Mouse (Mus musculus): Measurements from ENCODE around the gene Slc25a21. TPM values are rescaled to one million over a fixed set of nuclear protein-coding genes. Genes with fewer than 3 reads are reported as not detected.

Gene Slc25a21
- polyA plus RNA-seq, 1 experiment = not detected

DNA sequence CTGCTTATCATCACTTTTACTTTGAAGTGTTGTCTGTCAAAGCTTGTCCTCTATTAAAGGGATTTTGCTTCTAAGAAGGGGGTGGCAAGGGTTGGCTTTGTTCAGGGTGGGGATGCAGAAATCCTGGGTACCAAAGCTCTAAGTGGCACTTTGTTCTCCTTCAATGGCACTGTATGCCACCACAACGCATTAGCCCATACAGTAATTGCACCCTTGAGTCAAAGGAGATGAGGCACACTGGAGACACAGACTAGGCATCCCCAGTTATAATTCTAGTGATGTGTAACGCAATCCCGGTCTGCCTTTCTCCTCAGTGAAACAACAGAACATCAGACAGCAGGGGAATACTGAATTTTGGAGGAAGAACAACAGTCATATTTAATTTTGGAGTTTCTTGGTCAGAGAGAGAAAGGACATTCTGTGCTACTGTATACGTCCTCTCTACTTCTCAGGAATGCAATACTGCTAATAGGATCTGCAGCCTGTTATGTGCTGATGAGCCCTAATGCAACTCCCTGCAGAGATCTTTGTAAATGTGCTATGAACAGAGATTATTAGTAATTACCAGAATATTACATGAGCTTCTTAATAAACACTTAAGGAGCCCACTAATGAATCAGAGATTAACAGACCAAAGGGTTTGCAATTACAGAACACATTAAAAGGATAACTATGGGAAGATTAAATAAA is 333.3 kb downstream of the Slc25a21 start:
- Histone ChIP-seq H3K27ac (ENCODE audit: insufficient read depth, low read depth, low read length) (no peak overlapping the region), H3K4me1 (ENCODE audit: control insufficient read depth, insufficient read depth, low read length) (no peaks in the 10 kb centered on the region), H3K4me3 (ENCODE audit: insufficient read depth, low read length) (no peak overlapping the region)
- TF ChIP-seq CTCF (IDR thresholded peaks at IDR 0.05; ENCODE audit: low read depth, low read length) = no peak
- no peak for TF ChIP-seq POLR2A (IDR thresholded peaks at IDR 0.05; ENCODE audit: borderline replicate concordance, low read depth, low read length)

DNA sequence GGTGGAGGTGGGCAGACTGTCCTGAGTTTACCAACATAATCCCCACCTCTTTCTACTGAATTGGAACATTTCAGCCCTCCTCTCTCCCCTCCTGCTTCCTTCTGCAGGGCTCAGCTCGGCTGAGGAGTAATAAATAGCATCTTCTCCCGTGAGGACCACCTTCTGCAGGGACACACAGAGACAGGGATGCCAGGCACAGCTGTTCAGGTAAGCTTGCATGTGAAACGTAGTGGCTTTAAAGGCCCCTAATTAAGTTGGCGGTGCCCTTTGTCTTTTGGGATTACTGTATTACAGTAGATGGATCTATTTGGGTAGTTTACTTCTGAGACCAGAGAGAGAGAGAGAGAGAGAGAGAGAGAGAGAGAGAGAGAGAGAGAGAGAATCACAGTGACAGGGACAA is 344.6 kb downstream of the Slc25a21 start:
- no peak for TF ChIP-seq POLR2A (IDR thresholded peaks at IDR 0.05; ENCODE audit: borderline replicate concordance, low read depth, low read length)
- TF ChIP-seq CTCF (IDR thresholded peaks at IDR 0.05; ENCODE audit: low read depth, low read length) = no peak
- Histone ChIP-seq H3K27ac (ENCODE audit: insufficient read depth, low read depth, low read length) (no peak overlapping the region), H3K4me1 (ENCODE audit: control insufficient read depth, insufficient read depth, low read length) (no peaks in the 10 kb centered on the region), H3K4me3 (ENCODE audit: insufficient read depth, low read length) (no peak overlapping the region)

DNA sequence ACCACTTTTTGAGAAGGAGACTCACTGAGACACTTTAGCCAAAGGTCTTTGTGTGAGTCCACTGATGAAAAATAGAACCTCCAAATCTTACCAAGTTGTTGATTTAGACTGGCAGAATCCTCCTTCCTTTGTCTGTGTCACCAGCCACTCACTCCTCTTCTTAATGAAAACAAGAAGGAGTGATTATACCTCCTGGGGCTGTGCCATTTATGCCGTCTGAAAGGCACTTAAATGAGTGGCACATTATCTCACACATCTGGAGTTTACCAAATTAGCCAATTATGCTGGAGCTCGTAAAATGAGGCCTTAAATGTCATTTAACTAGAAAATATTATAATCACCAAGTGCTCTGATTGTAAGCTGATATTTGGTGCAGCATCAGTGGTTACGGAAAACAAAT is 345.8 kb downstream of the Slc25a21 start:
- H3K4me1 ChIP-seq (ENCODE audit: control insufficient read depth, insufficient read depth, low read length) = no peaks in the 10 kb centered on the region
- TF ChIP-seq POLR2A (IDR thresholded peaks at IDR 0.05; ENCODE audit: borderline replicate concordance, low read depth, low read length) (no peak), CTCF (IDR thresholded peaks at IDR 0.05; ENCODE audit: low read depth, low read length) (no peak)

DNA sequence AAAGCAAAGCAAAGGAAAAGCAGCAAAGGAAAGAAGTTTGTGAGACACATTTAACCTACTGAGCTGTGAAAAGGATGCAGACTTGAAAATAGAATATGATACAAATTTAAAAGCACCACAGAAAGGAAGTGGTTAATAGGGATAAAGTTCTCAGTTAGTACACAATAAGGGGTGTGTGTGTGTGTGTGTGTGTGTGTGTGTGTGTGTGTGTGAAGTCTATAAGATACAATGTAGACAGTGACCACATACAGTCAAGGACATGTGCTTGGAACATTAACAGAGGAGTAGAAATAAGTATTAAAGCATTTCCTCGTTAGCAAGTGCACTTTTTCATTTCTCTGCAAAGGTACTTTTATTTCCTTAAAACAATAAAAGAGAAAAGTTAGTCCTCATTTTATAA is 367.3 kb downstream of the Slc25a21 start:
- no peak overlapping the region for H3K4me3 ChIP-seq (ENCODE audit: insufficient read depth, low read length)
- no peak overlapping the region for H3K27ac ChIP-seq (ENCODE audit: insufficient read depth, low read depth, low read length)
- TF ChIP-seq CTCF (IDR thresholded peaks at IDR 0.05; ENCODE audit: low read depth, low read length) (no peak), POLR2A (IDR thresholded peaks at IDR 0.05; ENCODE audit: borderline replicate concordance, low read depth, low read length) (no peak)
- H3K4me1 ChIP-seq (ENCODE audit: control insufficient read depth, insufficient read depth, low read length) = no peaks in the 10 kb centered on the region

More for the DNA sequence above, 345.8 kb downstream of the Slc25a21 start:
- Histone ChIP-seq H3K4me3 (ENCODE audit: insufficient read depth, low read length) (no peak overlapping the region), H3K27ac (ENCODE audit: insufficient read depth, low read depth, low read length) (no peak overlapping the region)

DNA sequence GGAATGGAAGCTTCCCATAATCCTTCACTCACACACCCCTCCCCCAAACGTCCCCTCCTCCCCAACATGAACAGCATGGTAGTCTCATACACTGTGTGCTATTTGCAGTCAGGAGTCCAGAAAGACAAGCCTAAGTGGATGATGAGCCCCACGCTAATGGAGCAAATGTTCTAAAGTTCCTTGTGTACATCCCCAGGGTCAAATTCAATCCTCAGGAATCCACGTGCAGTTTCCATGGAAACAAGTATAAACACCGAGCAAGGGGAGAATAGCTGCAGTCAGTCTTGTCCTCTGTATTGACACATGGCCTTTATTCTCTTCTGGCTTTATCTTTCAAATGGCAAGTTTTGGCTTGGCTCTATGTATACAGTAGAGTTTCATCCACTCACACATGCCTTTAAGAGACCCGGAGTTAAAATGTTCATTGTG is 367.8 kb downstream of the Slc25a21 start:
- no peak for TF ChIP-seq POLR2A (IDR thresholded peaks at IDR 0.05; ENCODE audit: borderline replicate concordance, low read depth, low read length)
- TF ChIP-seq CTCF (IDR thresholded peaks at IDR 0.05; ENCODE audit: low read depth, low read length) = no peak

DNA sequence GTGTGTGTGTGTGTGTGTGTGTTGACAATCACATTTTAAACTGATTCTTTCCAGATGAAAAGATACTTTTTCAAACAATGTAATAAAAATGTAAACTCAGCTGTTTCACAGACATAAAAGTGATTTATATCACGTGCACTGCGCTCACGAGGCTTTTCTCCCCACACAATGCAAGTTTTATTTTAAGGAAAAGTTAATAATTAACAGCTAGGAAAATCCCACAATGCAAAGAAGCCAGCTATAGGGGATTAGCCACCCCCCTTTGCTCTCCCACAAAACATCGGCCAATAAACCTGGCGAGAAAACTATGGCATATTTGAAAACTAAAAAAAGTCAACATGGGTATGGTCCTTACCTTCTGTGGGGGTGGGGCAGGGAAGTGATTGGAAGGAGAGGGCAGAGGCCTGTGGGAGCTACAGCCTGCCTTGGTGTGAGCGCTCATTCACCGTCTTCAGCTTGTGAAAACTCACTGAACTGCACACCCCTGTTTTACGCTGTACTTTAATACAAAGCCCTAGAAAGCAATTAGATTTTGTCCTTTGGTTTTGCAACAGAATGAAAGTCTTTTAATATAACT is 369.4 kb downstream of the Slc25a21 start:
- Histone ChIP-seq H3K4me1 (ENCODE audit: control insufficient read depth, insufficient read depth, low read length) (no peaks in the 10 kb centered on the region), H3K4me3 (ENCODE audit: insufficient read depth, low read length) (no peak overlapping the region), H3K27ac (ENCODE audit: insufficient read depth, low read depth, low read length) (no peak overlapping the region)
- TF ChIP-seq POLR2A (IDR thresholded peaks at IDR 0.05; ENCODE audit: borderline replicate concordance, low read depth, low read length) = no peak
- TF ChIP-seq CTCF (IDR thresholded peaks at IDR 0.05; ENCODE audit: low read depth, low read length) = no peak

More for the DNA sequence above, 367.8 kb downstream of the Slc25a21 start:
- Histone ChIP-seq H3K4me1 (ENCODE audit: control insufficient read depth, insufficient read depth, low read length) (no peaks in the 10 kb centered on the region), H3K4me3 (ENCODE audit: insufficient read depth, low read length) (no peak overlapping the region), H3K27ac (ENCODE audit: insufficient read depth, low read depth, low read length) (no peak overlapping the region)

DNA sequence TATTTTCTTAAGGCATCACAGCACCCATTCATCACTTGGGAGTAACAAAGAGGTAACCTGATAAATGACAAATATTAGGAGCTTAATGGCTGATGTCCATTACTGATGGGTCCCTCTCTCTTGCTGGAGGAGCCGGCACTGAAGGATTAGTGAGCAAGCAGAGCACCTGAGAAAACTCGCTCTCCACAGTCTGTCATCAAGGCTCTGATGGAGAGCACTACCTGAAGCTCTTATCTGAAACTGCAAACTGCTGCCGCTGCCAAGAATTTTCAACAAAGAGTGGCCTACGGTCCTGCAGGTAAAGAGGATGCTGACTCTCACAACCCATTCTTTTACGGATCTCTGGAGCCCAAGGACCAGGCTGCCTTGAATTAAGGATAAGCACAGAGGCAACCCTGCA is 372.6 kb downstream of the Slc25a21 start:
- Histone ChIP-seq H3K4me3 (ENCODE audit: insufficient read depth, low read length) (no peak overlapping the region), H3K4me1 (ENCODE audit: control insufficient read depth, insufficient read depth, low read length) (no peaks in the 10 kb centered on the region), H3K27ac (ENCODE audit: insufficient read depth, low read depth, low read length) (no peak overlapping the region)
- TF ChIP-seq CTCF (IDR thresholded peaks at IDR 0.05; ENCODE audit: low read depth, low read length) (no peak), POLR2A (IDR thresholded peaks at IDR 0.05; ENCODE audit: borderline replicate concordance, low read depth, low read length) (no peak)

DNA sequence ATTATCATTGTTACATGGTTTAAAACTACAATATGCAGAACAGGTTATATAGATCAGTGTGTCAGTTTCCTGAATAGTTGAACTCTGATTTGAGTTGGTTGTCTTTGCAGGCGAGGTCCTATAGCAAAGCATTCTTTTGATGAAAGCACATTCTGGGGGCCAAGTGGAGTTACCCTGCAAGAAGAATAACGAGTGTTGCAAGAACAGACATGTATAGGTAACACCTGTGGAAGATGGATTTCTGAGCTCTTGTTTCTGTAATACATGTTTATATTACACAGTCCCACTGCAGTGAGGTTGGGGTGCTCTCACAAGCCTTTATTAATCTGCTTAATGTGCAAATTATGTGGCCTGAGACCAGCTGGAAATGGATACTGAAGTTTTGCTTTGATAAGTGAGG is 375.1 kb downstream of the Slc25a21 start:
- TF ChIP-seq POLR2A (IDR thresholded peaks at IDR 0.05; ENCODE audit: borderline replicate concordance, low read depth, low read length) = no peak
- TF ChIP-seq CTCF (IDR thresholded peaks at IDR 0.05; ENCODE audit: low read depth, low read length) = no peak
- no peaks in the 10 kb centered on the region for H3K4me1 ChIP-seq (ENCODE audit: control insufficient read depth, insufficient read depth, low read length)

DNA sequence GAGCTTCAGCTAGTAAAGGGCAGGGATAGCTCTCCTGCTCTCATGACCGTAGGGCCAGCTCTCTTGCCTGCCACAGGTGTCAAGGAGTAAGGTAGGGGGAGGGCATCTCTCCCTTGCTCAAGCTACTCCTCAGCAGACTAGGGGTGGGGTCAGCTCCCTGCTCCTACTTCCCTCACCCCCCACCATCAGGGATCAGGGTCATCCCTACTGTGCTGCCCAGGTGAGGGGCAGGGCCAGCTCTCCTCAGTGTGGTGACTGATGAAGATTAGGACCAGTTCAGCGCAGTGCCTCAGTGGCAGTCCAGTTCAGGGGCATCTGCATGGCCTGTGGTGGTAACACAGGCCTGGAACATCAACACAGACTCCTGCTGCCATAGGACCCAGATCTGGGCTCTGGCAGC is 376.7 kb downstream of the Slc25a21 start:
- TF ChIP-seq CTCF (IDR thresholded peaks at IDR 0.05; ENCODE audit: low read depth, low read length) = no peak
- no peak for TF ChIP-seq POLR2A (IDR thresholded peaks at IDR 0.05; ENCODE audit: borderline replicate concordance, low read depth, low read length)
- H3K4me1 ChIP-seq (ENCODE audit: control insufficient read depth, insufficient read depth, low read length) = no peaks in the 10 kb centered on the region
- H3K4me3 ChIP-seq (ENCODE audit: insufficient read depth, low read length) = no peak overlapping the region
- no peak overlapping the region for H3K27ac ChIP-seq (ENCODE audit: insufficient read depth, low read depth, low read length)

More for the DNA sequence above, 375.1 kb downstream of the Slc25a21 start:
- H3K27ac ChIP-seq (ENCODE audit: insufficient read depth, low read depth, low read length) = no peak overlapping the region
- H3K4me3 ChIP-seq (ENCODE audit: insufficient read depth, low read length) = no peak overlapping the region

DNA sequence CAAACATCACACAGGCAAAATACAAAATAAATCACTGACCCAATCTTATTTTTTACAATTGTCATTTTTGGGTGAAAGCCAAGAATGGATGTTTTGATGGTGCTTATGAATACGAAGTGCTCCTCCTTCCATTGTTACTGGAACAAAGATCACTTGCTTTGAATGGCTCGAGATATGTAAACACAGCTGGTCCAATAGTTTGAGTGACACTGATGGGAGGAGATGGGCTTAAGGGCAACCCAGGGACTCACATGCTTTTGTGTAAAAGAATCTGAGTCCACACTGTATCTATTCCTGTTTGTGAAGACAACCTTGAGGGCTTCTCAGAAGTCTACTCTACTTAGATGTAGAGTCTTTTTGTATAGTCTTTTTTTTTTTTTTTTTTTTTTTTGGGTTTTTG is 389.8 kb downstream of the Slc25a21 start:
- no peaks in the 10 kb centered on the region for H3K4me1 ChIP-seq (ENCODE audit: control insufficient read depth, insufficient read depth, low read length)
- no peak overlapping the region for H3K4me3 ChIP-seq (ENCODE audit: insufficient read depth, low read length)
- TF ChIP-seq POLR2A (IDR thresholded peaks at IDR 0.05; ENCODE audit: borderline replicate concordance, low read depth, low read length) (no peak), CTCF (IDR thresholded peaks at IDR 0.05; ENCODE audit: low read depth, low read length) (no peak)
- no peak overlapping the region for H3K27ac ChIP-seq (ENCODE audit: insufficient read depth, low read depth, low read length)
